Mouse (Mus musculus) intestine, postnatal 0 days (tissue): ENCODE measurements around the gene Pla2g6. TPM values are rescaled to one million over a fixed set of nuclear protein-coding genes. Genes with fewer than 3 reads are reported as not detected.

Experiments used
- ATAC-seq: fragments of 200-750 bp; cut with Nextera tagmentation; 2 replicates; pipeline ENCODE4 v1.8.0; 2017; ENCODE audit warnings: mild to moderate bottlenecking, moderate TSS enrichment, moderate library complexity
- H3K27ac ChIP-seq: fragments of 300-500 bp; sonication (generic); 2 replicates; pipeline ENCODE4 v1.5.1; 2014; ENCODE audit warnings: mild to moderate bottlenecking, low read depth, low read length, moderate library complexity
- H3K27me3 ChIP-seq: fragments of 300-500 bp; sonication (generic); replicated peaks from 2 replicates; pipeline ENCODE4 v1.6.1; 2014; ENCODE audit warnings: low read length, mixed read lengths; ENCODE audit not compliant: control insufficient read depth, insufficient read depth
- H3K36me3 ChIP-seq: fragments of 300-500 bp; sonication (generic); 2 replicates; pipeline ENCODE4 v1.6.1; 2014; ENCODE audit warnings: mild to moderate bottlenecking, moderate library complexity; ENCODE audit not compliant: control insufficient read depth, insufficient read depth
- H3K4me1 ChIP-seq: fragments of 300-500 bp; sonication (generic); replicated peaks from 2 replicates; pipeline ENCODE4 v1.6.1; 2014; ENCODE audit warnings: antibody characterized with exemption, low read length, mixed read lengths; ENCODE audit not compliant: control insufficient read depth, insufficient read depth
- H3K4me2 ChIP-seq: fragments of 300-500 bp; sonication (generic); replicated peaks from 2 replicates; pipeline ENCODE4 v1.6.1; 2014; ENCODE audit warnings: low read depth, mild to moderate bottlenecking, moderate library complexity
- H3K4me3 ChIP-seq: fragments of 300-500 bp; sonication (generic); 2 replicates; pipeline ENCODE4 v1.5.1; 2014; ENCODE audit warnings: low read depth, low read length
- H3K9ac ChIP-seq: fragments of 300-500 bp; sonication (generic); 2 replicates; pipeline ENCODE4 v1.6.1; 2014; ENCODE audit warnings: mild to moderate bottlenecking, low read depth, low read length
- H3K9me3 ChIP-seq: fragments of 300-500 bp; sonication (generic); 2 replicates; pipeline ENCODE4 v1.6.1; 2016; ENCODE audit warnings: mixed run types; ENCODE audit not compliant: control insufficient read depth
- CTCF ChIP-seq: sonication (generic); IDR thresholded peaks from 2 replicates; pipeline ENCODE4 v1.5.1; 2016; ENCODE audit warnings: low read depth, mild to moderate bottlenecking, control low read depth, antibody characterized with exemption, moderate library complexity
- WGBS: fragments of 180-500 bp; shearing (Covaris S2); extraction: QIAGEN DNeasy Blood & Tissue Kit; methylation state at CpG from one replicate; pipeline ENCODE4 v1.1.7; 2014; 5-methylcytosine and 5-hydroxymethylcytosine counted together
- polyA plus RNA-seq: library from polyadenylated mRNA; unstranded; fragments of >200 nt; fragmentation: Nextera tagmentation; extraction: Ambion mirVana; gene quantifications from 2 replicates; pipeline ENCODE4 v1.2.1, GENCODE M21; 2015

Pla2g6 gene
- polyA plus RNA-seq, 1 experiment from 2014 or later: 17.4 TPM

DNA sequence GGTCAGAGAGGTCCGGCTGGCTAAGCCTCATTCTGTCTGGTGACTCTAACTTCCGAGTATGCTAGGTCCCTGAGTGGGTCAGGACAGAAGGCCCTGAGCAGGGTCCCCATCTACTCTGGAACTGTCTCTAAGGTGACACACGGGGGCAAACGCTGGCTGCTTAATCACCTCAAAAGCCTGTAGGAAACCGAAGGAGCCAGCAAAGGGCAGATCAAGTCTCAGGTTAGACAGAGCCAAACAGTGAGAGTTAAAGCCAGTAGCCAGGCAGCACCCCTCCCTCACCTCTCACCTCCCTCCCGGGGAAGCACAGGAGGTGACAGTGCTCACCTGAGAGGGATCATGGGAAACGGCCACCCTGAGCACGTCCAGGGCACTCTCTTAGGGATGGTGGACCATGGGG is 24.5 kb downstream of the Pla2g6 start:
- Histone ChIP-seq H3K27me3 (no peaks in the 10 kb centered on the region), H3K4me2 (no peak overlapping the region), H3K36me3 (peaks cover 58% of the 10 kb centered on the region), H3K9me3 (no peaks in the 10 kb centered on the region), H3K9ac (no peak overlapping the region), H3K4me1 (no peaks in the 10 kb centered on the region), H3K27ac (no peak overlapping the region), H3K4me3 (no peak overlapping the region)
- 87% methylated on average over 8 of the region's 8 CpGs for WGBS
- no peak for TF ChIP-seq CTCF
- no peak for ATAC-seq

DNA sequence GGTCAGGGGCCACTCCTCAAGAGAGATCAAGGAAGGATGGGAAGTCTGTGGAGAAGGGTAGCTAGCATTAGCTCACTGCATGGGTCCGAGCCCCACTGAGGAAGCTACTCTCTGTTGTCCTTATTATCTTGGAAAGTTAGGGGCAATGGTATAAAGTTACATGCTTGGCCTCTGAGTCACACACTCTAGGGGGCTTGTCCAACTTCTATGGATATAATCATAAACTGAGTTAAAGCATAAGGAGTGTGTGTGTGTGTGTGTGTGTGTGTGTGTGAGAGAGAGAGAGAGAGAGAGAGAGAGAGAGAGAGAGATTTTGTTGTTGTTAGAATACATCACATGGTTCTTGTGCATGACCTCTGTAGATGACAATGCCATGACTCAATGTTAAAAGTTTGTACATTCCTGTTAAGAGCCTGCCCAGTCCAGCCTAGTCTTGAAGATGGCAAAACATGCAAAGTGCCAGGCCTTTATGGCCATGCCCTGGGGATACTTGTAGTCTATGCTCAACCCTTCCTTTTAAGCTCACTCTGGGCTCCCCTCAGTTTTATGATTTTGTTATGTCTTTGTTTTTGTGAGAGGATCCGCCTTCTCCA is 28.5 kb downstream of the Pla2g6 start:
- no peak overlapping the region for H3K9ac ChIP-seq
- peaks cover 39% of the 10 kb centered on the region for H3K36me3 ChIP-seq
- no peak overlapping the region for H3K4me3 ChIP-seq
- H3K27ac ChIP-seq: no peak overlapping the region
- no peak for TF ChIP-seq CTCF
- no peaks in the 10 kb centered on the region for H3K9me3 ChIP-seq
- no peaks in the 10 kb centered on the region for H3K27me3 ChIP-seq
- H3K4me1 ChIP-seq: no peaks in the 10 kb centered on the region
- ATAC-seq: 0 out of 2 replicates have a peak, but pooled peaks have one; percentile 5
- H3K4me2 ChIP-seq: no peak overlapping the region
- WGBS: 75% methylated on average over 2 of the region's 2 CpGs

DNA sequence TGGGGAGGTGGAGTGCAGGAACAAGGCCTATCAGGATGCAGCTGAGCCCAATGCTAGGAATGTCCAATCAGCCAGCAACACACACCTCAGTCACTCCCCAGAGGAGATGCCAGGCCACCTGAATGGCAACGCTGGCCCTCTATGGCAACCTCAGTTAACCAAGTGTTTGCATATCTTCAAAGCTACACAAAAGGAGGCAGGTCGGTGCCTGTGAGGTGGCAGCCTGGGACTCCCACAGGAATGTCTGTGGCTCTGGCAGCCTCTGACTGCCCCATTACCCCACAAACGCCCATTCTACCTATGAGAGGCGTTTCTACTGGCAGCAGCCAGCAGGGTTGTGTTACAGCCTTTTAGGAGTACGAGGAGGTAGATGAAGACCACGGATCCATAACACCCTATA is 29.6 kb downstream of the Pla2g6 start:
- H3K27me3 ChIP-seq: no peaks in the 10 kb centered on the region
- WGBS: 92% methylated on average over 6 of the region's 6 CpGs
- no peaks in the 10 kb centered on the region for H3K9me3 ChIP-seq
- no peak overlapping the region for H3K4me2 ChIP-seq
- H3K4me3 ChIP-seq: no peak overlapping the region
- H3K27ac ChIP-seq: no peak overlapping the region
- H3K9ac ChIP-seq: no peak overlapping the region
- peaks cover 37% of the 10 kb centered on the region for H3K36me3 ChIP-seq
- ATAC-seq: no peak
- H3K4me1 ChIP-seq: no peaks in the 10 kb centered on the region
- TF ChIP-seq CTCF: no peak

DNA sequence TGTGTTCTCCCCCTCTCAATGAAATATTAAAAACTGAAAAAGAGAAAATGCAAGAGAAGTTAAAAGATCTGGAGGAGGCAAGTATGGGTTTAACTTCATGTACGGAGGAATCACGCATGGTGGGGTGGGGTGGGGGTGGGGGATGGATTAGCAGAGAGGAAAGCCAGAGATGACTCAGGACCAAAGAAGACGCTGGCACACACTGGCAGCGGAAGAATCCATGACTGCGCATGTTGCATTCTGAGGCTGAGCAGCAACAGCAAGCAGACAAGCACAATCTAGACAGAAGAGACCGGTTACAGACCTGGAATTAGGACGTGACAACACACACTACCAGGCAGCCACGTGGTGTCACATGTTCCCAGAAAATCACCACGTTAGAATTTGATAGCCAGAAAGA is 35.4 kb downstream of the Pla2g6 start:
- Histone ChIP-seq H3K9me3 (no peaks in the 10 kb centered on the region), H3K9ac (no peak overlapping the region), H3K27ac (no peak overlapping the region), H3K4me2 (no peak overlapping the region), H3K27me3 (no peaks in the 10 kb centered on the region), H3K4me1 (no peaks in the 10 kb centered on the region), H3K4me3 (no peak overlapping the region), H3K36me3 (peaks cover 18% of the 10 kb centered on the region; the same call in 1 of the 2 replicates)
- ATAC-seq: no peak
- no peak for TF ChIP-seq CTCF
- WGBS: 87% methylated on average over 9 of the region's 9 CpGs

DNA sequence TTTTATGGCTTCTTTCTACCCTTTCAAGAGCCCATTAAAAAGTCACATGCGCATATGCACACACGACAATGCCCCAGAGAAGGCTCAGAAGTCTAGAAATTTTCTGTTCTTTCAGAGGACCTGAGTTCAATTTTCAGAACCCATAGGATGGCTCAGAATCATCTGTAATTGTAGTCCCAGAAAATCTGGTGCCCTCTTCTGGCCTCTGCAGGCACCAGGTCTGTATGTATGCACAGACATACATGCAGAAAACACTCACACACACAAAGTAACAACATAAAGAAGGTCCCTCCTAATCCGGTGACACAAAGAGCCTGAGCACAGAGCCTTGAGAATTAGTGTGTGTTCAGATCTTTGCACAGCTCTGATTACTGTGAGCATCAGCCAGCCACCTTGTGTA is 37.9 kb downstream of the Pla2g6 start:
- no peak overlapping the region for H3K4me3 ChIP-seq
- H3K4me2 ChIP-seq: no peak overlapping the region

DNA sequence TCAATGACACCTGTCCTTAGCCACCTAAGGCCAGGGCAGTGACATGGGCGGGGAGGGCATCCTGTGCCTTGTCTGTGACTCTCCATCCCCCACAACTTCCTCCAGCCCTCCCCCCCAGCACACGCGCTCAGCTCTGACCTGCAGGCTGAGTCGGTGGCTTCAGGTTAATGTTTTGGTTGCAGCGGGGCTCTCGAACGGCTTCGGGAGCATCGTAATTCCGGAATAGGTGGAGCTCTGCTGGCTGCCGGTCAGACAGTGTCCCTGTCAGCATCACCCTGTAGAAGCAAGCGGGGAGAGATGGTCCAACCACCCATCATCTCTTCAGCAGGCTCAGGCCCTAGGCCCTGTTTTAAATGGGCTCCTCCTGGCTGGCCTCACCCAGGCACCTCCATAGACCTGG is 38.7 kb downstream of the Pla2g6 start:
- ATAC-seq: no peak
- H3K9ac ChIP-seq: no peak overlapping the region
- WGBS: 84% methylated on average over 12 of the region's 12 CpGs
- H3K9me3 ChIP-seq: no peaks in the 10 kb centered on the region
- peaks cover 22% of the 10 kb centered on the region; the same call in 1 of the 2 replicates for H3K36me3 ChIP-seq
- H3K4me2 ChIP-seq: no peak overlapping the region
- no peaks in the 10 kb centered on the region for H3K27me3 ChIP-seq
- no peak overlapping the region for H3K27ac ChIP-seq
- H3K4me3 ChIP-seq: no peak overlapping the region
- H3K4me1 ChIP-seq: peaks cover 13% of the 10 kb centered on the region; the same call in 1 of the 2 replicates
- TF ChIP-seq CTCF: no peak

More for the DNA sequence above, 37.9 kb downstream of the Pla2g6 start:
- H3K4me1 ChIP-seq: peaks cover 13% of the 10 kb centered on the region; the same call in 1 of the 2 replicates
- TF ChIP-seq CTCF: peak; percentile 45
- no peak overlapping the region for H3K27ac ChIP-seq
- no peaks in the 10 kb centered on the region for H3K9me3 ChIP-seq
- no peak for ATAC-seq
- H3K36me3 ChIP-seq: peaks cover 22% of the 10 kb centered on the region; the same call in 1 of the 2 replicates
- no peak overlapping the region for H3K9ac ChIP-seq
- no peaks in the 10 kb centered on the region for H3K27me3 ChIP-seq
- WGBS: 70% methylated on average over 3 of the region's 3 CpGs
